Mouse (Mus musculus) neural tube, embryonic 12.5 days (tissue): Measurements from ENCODE around the gene Nacad. TPM values are rescaled to one million over a fixed set of nuclear protein-coding genes. Genes with fewer than 3 reads are reported as not detected.
A peak's percentile ranks its signal among the peaks of the same experiment; 100 is the strongest.

Experiments
- ATAC-seq: fragments of 200-750 bp; cut with Nextera tagmentation; 2 replicates; pipeline ENCODE4 v1.8.0; 2017; ENCODE audit warnings: low read depth, mild to moderate bottlenecking, moderate TSS enrichment, moderate library complexity; ENCODE audit not compliant: low FRiP score
- H3K27ac ChIP-seq: fragments of 300-500 bp; sonication (generic); 2 replicates; pipeline ENCODE4 v1.5.1; 2016
- H3K27me3 ChIP-seq: fragments of 300-500 bp; sonication (generic); replicated peaks from 2 replicates; pipeline ENCODE4 v1.6.1; 2016; ENCODE audit warnings: mild to moderate bottlenecking
- H3K36me3 ChIP-seq: fragments of 300-500 bp; sonication (generic); 2 replicates; pipeline ENCODE4 v1.6.1; 2016; ENCODE audit warnings: mild to moderate bottlenecking
- H3K4me1 ChIP-seq: fragments of 300-500 bp; sonication (generic); 2 replicates; pipeline ENCODE4 v1.6.1; 2016
- H3K4me2 ChIP-seq: fragments of 300-500 bp; sonication (generic); replicated peaks from 2 replicates; pipeline ENCODE4 v1.6.1; 2016; ENCODE audit warnings: mild to moderate bottlenecking
- H3K4me3 ChIP-seq: fragments of 300-500 bp; sonication (generic); 2 replicates; pipeline ENCODE4 v1.5.1; 2016
- H3K9ac ChIP-seq: fragments of 300-500 bp; sonication (generic); 2 replicates; pipeline ENCODE4 v1.6.1; 2016; ENCODE audit warnings: mild to moderate bottlenecking
- H3K9me3 ChIP-seq: fragments of 300-500 bp; sonication (generic); 2 replicates; pipeline ENCODE4 v1.6.1; 2016; ENCODE audit warnings: mild to moderate bottlenecking
- WGBS: fragments of 180-500 bp; shearing (Covaris S2); methylation state at CpG from one replicate; pipeline ENCODE4 v1.1.7; 2016; 5-methylcytosine and 5-hydroxymethylcytosine counted together
- polyA plus RNA-seq: library from polyadenylated mRNA; unstranded; fragments of >200 nt; fragmentation: Nextera tagmentation; extraction: Ambion mirVana; gene quantifications from 2 replicates; pipeline ENCODE4 v1.2.1, GENCODE M21; 2016

The Nacad gene
- polyA plus RNA-seq, 1 experiment from 2014 or later = 111 TPM

DNA sequence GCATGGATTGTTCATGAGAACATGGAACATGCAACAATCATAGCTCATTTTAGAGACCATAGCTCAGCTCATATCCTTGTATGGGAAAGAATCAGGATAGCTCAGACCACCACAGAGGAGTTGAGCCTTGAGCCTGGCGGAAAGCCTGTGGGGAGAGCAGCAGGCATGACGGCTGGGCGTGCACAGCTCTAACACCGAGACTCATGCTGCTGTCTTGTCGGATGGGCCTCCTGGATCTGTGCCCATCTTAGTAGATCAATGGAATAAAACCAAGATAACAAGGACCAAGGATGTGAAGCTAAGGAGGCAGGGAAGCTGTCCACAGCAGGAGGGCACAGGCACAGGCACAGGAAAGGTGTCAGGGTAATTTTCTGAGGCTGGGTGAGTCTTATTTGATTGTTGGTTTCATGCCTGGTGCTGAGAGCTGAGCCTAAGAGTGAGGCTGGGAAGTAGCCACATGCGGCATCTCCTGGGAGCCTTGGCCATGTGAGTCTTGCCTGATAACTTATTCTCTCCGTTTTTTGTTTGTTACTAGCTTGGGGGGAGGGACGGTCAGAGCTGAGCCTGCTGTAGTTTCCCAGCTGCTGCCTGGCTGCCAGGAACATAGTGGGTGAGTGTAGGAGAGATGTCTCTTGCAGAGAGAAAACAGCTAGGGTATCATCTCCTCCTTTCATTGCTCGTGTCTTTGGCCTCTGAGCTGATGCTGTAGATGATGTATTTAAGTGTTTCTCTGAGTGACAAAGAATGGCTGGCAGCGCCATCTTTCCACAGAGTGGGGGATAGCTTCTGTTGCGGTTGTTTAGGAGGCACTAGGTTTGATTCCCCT is 37.1 kb downstream of the Nacad start:
- Histone ChIP-seq H3K4me2 (no peak overlapping the region), H3K9ac (no peak overlapping the region)
- WGBS = 68% methylated on average over 11 of the region's 11 CpGs

DNA sequence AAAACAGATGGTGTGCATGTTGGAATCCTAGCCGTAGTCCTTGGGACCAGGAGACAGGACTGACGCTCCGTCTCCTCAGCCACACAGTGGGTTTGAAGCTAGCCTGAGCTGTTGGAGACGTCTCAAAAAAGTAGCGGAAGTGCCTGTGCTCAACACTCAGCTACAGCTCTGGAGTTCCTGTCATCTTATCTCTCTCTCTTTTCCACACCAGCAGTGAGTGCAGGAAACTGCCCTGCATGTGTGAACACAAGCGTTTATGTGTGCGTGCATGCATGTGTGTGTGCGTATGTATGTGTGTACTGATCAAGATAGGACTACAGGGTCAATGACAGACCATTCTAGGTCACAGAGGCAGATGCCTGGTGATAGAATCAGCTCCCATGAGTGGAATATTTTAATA is 37.9 kb downstream of the Nacad start:
- Histone ChIP-seq H3K9ac (no peak overlapping the region), H3K27ac (no peak overlapping the region), H3K4me1 (peaks cover 16% of the 10 kb centered on the region), H3K4me2 (no peak overlapping the region), H3K36me3 (peaks cover 28% of the 10 kb centered on the region), H3K27me3 (no peaks in the 10 kb centered on the region), H3K4me3 (no peak overlapping the region), H3K9me3 (no peaks in the 10 kb centered on the region)
- ATAC-seq = no peak
- 89% methylated on average over 8 of the region's 8 CpGs for WGBS

More for the DNA sequence above, 37.1 kb downstream of the Nacad start:
- no peak overlapping the region for H3K27ac ChIP-seq
- no peak overlapping the region for H3K4me3 ChIP-seq
- no peaks in the 10 kb centered on the region for H3K9me3 ChIP-seq
- H3K36me3 ChIP-seq = peaks cover 31% of the 10 kb centered on the region
- peak; percentile 61; the same call in 1 of the 2 replicates for ATAC-seq
- H3K27me3 ChIP-seq = no peaks in the 10 kb centered on the region
- H3K4me1 ChIP-seq = peaks cover 16% of the 10 kb centered on the region

DNA sequence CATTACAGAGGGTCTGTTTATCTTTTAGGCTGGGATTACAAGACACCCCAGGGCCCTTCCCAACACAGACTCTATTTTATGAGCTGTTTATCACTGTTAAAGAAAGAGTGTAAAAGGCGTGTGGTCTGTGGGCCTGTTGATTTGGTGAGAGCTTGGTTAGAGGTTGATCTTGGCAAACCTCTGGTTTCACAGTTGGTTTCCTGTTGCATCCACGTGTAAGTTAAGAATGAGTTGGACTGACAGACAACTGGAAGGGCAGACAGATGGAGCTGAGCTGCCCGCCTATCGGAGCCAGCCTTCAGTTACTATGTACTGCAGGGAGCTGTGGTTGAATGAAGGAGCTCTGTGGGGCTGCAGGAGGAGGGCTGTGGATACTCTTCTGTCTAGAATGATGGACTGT is 39.4 kb downstream of the Nacad start:
- 86% methylated on average over 4 of the region's 4 CpGs for WGBS
- ATAC-seq = no peak
- Histone ChIP-seq H3K27ac (no peak overlapping the region), H3K9me3 (no peaks in the 10 kb centered on the region), H3K4me3 (no peak overlapping the region), H3K9ac (no peak overlapping the region), H3K4me2 (no peak overlapping the region), H3K4me1 (peaks cover 16% of the 10 kb centered on the region), H3K36me3 (peaks cover 21% of the 10 kb centered on the region; the same call in 1 of the 2 replicates), H3K27me3 (no peaks in the 10 kb centered on the region)

DNA sequence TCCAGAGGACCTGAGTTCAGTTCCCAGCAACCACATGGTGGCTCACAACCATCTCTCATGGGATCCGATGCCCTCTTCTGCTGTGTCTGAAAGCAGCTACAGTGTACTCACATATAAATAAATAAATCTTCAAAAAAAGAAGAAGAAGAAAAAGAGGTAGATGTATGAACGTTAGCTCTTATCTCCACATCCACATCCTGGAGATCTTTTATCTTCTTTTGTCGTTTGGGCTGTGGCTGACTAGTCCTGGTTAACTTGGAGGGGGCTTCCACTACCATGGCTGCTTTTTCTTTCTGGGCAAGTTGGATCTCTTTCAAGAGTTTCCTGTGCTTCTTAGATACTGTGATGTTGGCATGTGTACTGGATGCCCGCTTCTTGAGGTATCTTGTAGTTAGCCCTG is 42.7 kb downstream of the Nacad start:
- no peak overlapping the region for H3K27ac ChIP-seq
- peaks cover 4% of the 10 kb centered on the region; the same call in 1 of the 2 replicates for H3K4me1 ChIP-seq
- H3K4me3 ChIP-seq = no peak overlapping the region
- 92% methylated on average over 4 of the region's 4 CpGs for WGBS
- no peak overlapping the region for H3K4me2 ChIP-seq
- H3K36me3 ChIP-seq = peaks cover 10% of the 10 kb centered on the region; the same call in 1 of the 2 replicates
- no peaks in the 10 kb centered on the region for H3K27me3 ChIP-seq
- no peak for ATAC-seq
- no peak overlapping the region for H3K9ac ChIP-seq
- H3K9me3 ChIP-seq = no peaks in the 10 kb centered on the region

DNA sequence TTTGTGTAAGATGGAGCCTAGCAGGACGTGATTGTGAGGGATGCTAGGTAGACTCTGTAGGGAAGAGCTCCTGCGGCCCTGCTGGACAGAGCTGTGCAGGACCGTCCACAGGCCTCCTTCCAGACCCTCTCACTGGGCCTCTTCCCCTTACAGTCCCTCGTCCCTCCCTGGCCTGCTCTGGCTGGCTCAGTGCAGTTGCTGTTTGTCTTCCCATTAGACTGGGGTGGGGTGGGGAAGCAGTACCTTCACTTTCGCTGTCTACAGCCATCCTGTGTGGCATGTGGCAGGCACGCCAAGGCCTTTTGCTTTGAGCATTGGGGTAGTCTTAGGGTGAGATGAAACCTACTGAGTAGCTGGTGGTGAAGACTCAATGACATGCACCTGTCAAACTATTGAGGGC is 43.5 kb downstream of the Nacad start:
- Histone ChIP-seq H3K36me3 (peaks cover 14% of the 10 kb centered on the region), H3K27me3 (no peaks in the 10 kb centered on the region), H3K27ac (no peak overlapping the region), H3K4me2 (no peak overlapping the region), H3K9me3 (no peaks in the 10 kb centered on the region), H3K9ac (no peak overlapping the region), H3K4me1 (no peaks in the 10 kb centered on the region; the same call in 1 of the 2 replicates), H3K4me3 (no peak overlapping the region)
- 90% methylated on average over 6 of the region's 6 CpGs for WGBS
- no peak for ATAC-seq

DNA sequence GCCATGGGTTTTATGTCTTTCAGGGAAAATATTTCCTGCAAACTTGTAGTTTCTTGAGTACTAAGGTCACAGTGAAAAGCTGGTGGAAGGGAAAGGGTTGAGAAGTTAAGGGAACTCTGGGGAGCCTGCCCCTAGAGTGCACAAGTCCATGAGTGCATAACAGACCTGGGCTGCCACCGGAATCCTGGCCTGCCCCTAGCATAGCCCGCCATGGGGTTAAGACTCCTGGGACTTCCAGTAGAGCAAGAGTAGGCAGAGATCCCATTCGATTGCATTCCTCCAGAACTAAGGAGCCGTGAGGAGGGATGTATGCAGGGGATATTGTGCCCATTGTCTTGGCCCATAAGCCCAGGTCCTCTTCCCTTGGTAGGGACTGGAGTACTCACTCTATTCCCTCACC is 44.4 kb downstream of the Nacad start:
- no peaks in the 10 kb centered on the region for H3K27me3 ChIP-seq
- no peaks in the 10 kb centered on the region for H3K9me3 ChIP-seq
- H3K4me2 ChIP-seq = no peak overlapping the region
- no peak for ATAC-seq
- H3K4me3 ChIP-seq = no peak overlapping the region
- H3K36me3 ChIP-seq = peaks cover 20% of the 10 kb centered on the region
- no peak overlapping the region for H3K9ac ChIP-seq
- no peak overlapping the region for H3K27ac ChIP-seq
- H3K4me1 ChIP-seq = no peaks in the 10 kb centered on the region; the same call in 1 of the 2 replicates
- 88% methylated on average over 4 of the region's 4 CpGs for WGBS

DNA sequence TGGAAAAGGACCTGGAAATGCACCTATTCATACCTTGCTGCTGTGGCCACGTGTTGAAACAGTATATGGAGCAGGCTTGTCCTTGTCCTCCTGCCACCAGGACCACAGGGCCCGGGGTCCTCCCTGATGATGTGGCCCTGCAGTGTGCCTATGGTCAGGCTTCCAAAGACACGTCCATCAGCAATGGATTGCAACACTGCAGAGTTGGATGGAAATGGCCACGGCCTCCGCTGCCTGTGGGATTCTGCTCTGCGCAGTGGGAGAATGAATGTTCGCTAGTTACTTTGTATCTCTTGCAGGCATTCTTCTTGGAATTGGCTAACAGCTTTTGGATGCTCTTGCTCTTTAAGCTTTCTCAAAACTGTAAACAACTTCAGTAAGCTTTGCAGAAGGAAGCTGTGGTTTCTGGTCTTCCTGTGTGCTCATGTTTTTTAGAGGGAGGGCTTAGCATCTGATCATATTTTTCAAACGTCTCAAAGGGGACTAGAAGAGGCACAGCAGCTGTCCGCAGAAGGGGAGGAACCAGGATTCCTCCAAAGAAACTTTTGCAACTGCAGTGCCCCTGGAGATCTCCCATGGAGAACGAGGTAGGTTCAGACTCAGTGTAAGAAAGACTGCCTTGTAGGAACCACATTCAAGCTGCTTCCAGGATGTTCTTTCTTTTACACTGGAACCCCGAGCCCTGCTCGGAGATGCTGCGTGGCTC is 45.0 kb downstream of the Nacad start:
- no peak for ATAC-seq
- H3K4me1 ChIP-seq = no peaks in the 10 kb centered on the region
- no peak overlapping the region for H3K4me3 ChIP-seq
- no peak overlapping the region for H3K9ac ChIP-seq
- no peaks in the 10 kb centered on the region for H3K27me3 ChIP-seq
- H3K27ac ChIP-seq = no peak overlapping the region
- WGBS = 91% methylated on average over 13 of the region's 13 CpGs
- no peak overlapping the region for H3K4me2 ChIP-seq
- no peaks in the 10 kb centered on the region for H3K9me3 ChIP-seq
- peaks cover 20% of the 10 kb centered on the region for H3K36me3 ChIP-seq

DNA sequence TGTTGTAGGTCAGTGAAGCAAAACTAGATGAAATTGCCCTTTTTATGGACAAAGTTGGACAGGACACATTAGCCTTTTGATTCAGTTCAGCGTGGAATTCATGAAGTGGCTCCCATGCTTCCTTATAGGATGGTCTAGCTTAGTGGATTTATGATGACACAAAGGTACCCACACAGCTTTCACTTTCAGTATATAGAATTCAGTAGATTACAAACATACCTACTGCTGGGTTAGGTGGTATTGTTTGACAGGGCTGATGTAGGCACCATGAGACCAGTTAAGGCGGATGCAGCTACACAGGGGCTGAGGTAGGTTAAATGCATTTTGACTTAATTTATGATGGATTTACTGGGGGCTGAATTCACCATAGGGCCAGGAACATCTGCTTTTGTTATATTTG is 45.9 kb downstream of the Nacad start:
- H3K27me3 ChIP-seq = no peaks in the 10 kb centered on the region
- WGBS = 89% methylated on average over 2 of the region's 2 CpGs
- no peaks in the 10 kb centered on the region for H3K9me3 ChIP-seq
- peaks cover 20% of the 10 kb centered on the region for H3K36me3 ChIP-seq
- ATAC-seq = no peak
- H3K9ac ChIP-seq = no peak overlapping the region
- H3K27ac ChIP-seq = no peak overlapping the region
- H3K4me1 ChIP-seq = no peaks in the 10 kb centered on the region
- H3K4me3 ChIP-seq = no peak overlapping the region
- H3K4me2 ChIP-seq = no peak overlapping the region

DNA sequence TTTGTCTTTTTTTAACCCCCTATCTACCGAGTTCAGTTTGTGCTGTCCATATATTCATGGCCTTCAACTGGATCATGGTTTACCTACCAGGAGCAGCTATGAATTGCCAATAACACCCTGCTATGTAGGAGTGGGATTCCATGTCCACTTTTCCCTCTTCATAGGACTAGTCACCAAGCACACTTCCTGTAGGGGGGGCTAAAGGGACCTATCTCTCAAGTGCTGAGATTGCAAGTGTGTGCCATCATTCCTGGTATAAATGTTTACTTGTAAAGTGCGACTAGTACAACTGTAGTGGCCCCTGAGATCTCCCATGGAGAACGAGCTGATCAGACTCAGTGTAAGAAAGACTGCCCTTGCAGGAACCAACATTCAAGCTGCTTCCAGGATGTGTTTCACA is 47.6 kb downstream of the Nacad start:
- Histone ChIP-seq H3K27me3 (no peaks in the 10 kb centered on the region), H3K27ac (no peak overlapping the region), H3K9ac (no peak overlapping the region), H3K4me2 (no peak overlapping the region), H3K4me1 (no peaks in the 10 kb centered on the region), H3K36me3 (peaks cover 10% of the 10 kb centered on the region), H3K4me3 (no peak overlapping the region), H3K9me3 (no peaks in the 10 kb centered on the region)
- no peak for ATAC-seq
- 84% methylated on average over 3 of the region's 3 CpGs for WGBS

DNA sequence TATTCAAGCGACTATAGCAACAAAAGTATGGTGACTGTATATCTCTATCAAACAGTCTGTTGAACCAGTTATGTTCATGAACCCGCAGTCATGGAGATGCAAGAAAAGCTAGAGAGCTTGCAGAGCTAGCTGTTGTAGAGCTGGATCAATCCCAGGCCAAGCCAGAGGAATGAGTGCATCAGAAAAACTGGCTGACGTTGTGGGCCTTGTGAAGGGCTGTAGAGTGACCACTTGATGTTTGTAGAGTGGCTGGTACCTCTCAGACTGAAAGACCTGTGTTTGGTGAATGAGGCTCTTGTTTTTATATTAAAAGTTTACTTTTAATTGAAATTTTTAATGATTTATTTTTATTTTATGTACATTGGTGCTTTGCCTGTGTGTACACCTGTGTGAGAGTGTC is 55.7 kb downstream of the Nacad start:
- Histone ChIP-seq H3K27ac (no peak overlapping the region), H3K36me3 (peaks cover 10% of the 10 kb centered on the region; the same call in 1 of the 2 replicates), H3K9me3 (no peaks in the 10 kb centered on the region), H3K4me1 (peaks cover 10% of the 10 kb centered on the region), H3K4me3 (no peak overlapping the region), H3K27me3 (no peaks in the 10 kb centered on the region), H3K4me2 (no peak overlapping the region), H3K9ac (no peak overlapping the region)
- ATAC-seq = no peak
- 95% methylated on average over 3 of the region's 3 CpGs for WGBS

DNA sequence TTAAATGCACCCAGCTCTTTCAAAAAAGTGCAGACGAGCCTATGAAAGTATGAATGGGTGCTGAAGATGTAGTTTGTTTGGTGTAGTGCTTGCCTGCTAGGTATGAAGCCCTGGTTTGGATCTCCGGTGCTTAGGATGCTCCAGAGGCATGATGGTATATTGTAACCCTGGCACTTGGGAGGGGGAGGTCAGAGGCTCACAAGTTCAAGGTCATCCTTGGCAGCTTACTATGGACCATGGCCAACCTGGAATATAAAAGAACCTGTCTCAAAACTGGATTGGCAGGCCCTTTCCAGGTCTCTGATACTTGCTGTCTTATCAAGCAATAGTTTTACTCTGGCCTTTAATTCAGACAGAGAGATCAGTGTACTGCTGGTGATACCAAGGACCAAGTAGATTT is 56.1 kb downstream of the Nacad start:
- no peak overlapping the region for H3K27ac ChIP-seq
- H3K9me3 ChIP-seq = no peaks in the 10 kb centered on the region
- no peak overlapping the region for H3K4me3 ChIP-seq
- H3K36me3 ChIP-seq = peaks cover 10% of the 10 kb centered on the region; the same call in 1 of the 2 replicates
- H3K27me3 ChIP-seq = no peaks in the 10 kb centered on the region
- no peak overlapping the region for H3K9ac ChIP-seq
- WGBS = 96% methylated on average over 2 of the region's 2 CpGs
- H3K4me1 ChIP-seq = peaks cover 10% of the 10 kb centered on the region
- no peak overlapping the region for H3K4me2 ChIP-seq
- ATAC-seq = no peak
